Mouse (Mus musculus): ENCODE results near the gene Dnajb11.

The Dnajb11 gene

DNA sequence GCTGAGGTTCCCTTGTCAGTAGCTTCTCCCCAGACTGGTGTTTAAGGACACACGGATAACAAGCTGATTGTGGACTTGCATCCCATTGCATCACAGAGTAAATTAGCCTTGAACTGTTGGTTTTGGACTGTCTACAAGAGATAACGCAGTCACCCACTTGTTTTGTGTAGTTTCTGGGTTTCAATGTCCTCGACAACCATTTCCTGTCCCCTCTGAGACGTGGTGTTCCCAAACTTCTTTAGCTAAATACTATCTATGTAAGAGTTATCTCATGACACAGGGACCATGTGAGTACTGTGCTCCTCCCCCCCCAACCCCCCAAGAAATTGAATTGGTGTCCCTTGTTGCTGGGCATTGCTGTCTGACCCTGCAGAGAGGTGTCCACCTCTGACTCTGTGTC is 23.8 kb downstream of the Dnajb11 start:
- no peak for DNase-seq (ENCODE audit: low read depth, low spot score)

DNA sequence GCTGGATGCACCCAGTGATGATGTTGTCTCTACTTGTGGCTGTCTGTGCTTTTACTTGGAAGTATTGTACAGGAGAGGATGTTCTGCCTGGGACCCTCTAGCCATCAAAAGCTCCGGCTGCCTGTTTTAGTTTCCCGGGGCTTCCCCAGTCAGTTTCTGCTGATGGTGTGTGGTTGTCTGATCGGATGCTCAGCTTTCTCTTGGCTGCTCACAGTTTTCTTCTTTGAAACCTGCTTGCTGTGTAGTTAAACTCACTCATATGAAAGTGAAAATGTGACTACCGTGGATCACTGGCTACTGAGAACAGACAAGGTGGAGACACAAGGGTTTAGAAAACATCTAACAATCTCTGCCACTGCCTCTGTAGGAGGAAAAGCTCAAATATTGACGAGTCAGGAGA is 25.8 kb downstream of the Dnajb11 start:
- no peak for DNase-seq (ENCODE audit: low read depth, low spot score)

DNA sequence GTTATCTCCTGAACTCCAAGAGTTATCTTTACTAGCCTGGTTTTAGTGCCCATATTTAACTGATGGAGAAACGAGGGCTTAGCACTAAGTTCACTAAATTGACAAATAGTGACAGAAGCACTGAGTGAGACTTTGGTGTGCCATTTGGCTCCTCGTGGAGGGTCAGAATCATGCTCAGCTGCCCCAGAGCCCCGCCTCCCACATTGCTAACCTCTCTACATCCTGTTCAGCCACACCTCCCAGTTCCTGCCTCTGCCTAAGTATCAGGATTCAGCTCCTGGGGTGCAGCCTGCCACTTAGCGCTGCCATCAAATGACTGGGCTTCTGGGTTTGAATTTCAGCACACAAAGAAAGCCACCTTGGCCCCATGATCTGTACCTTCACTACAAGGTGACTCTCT is 27.7 kb downstream of the Dnajb11 start:
- DNase-seq (ENCODE audit: low read depth, low spot score), result no peak

DNA sequence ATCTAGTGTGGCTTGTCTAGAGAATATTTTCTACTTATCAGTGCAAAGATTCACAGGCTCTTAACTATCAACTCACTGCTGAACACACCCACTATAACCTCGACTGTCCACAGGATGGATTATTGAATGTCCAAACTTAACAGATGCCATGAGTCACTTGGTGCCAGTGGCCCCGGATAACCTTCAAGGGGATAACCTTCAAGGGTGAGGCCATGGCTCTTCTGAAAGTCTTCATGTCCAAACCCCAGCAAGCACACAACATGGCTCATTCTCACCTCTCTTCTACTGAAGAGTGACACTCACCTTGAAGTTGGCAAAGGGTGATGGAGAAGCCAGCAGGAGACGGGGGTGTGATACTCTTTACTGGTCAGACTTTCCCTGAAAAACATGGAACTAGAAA is 29.1 kb downstream of the Dnajb11 start:
- DNase-seq (ENCODE audit: low read depth, low spot score), result no peak

DNA sequence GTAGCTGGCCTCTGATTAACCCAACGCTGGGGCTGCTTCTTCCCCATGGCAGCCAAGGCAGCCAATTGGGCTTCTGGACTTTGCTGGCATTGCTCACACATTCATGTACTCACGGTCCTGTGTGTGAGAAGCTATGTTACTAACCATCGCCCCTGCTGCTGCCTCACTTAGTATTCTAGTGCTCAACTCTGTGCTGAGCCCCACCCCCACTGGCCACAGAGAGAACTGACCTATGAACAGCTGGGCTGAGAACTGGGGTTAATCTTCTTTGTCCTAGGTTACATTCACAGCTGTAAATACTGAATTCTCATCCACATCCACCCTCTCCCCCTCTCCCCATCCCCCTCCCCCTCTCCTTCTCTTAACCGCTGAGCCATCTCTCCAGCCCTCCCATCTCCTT is 31.2 kb downstream of the Dnajb11 start:
- no peak for DNase-seq (ENCODE audit: low read depth, low spot score)

DNA sequence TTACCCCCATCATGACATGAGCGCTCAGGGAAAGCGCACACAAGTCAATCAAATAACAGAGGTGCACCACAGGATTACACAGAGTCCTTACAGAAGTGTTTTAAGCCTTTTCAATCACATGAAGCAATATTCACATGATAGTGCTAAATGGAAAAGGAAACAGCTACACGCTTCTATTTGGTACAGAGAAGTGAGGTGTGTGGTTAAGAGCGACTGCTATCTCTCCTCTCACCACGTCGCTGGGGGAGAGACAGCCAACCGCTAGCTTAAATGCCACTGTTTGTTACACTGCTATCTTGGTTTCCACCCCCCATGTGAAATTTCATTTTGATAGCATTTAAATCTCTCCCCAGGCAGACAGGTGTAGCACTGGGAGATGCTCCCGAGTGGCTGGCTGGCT is 32.1 kb downstream of the Dnajb11 start:
- DNase-seq (ENCODE audit: low read depth, low spot score), result no peak

DNA sequence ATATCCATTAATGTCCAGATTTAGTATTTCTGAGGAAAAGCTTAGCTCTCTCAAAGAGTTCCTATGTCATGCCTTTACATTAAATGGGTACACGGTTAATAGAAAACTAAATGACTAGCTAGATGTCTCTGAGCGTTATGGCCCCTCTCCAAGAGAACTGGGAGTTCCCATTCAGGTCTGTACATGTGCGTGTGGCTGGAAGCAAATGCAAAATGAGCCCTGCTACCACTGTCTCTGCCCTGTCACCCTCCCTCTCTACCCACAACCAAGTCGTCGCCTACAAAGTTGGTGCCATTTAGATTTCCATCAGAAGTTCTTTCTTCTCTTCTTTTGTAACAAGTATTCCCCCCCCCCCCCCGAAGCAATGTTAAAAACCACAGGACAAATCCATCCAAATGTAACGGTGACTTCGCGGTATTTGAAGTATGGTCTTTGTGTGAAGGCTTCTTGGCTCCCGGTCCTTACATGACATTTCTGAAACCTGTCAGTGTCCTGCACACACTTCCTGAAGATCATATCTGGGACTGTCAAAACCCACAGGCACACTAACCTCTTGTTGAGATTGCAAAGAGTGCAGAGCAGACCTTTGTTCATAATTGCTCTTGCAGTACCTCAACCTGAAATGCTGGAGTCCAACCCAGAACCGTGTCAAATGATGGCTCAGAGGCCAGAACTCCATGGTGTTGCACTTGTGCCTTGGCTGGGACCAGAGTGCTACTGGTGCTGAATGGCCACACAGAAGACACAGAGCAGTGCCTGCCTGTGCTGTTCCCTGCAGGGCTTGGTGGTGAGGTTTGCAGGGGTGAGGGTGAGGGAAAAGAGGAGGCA is 33.3 kb downstream of the Dnajb11 start, which contains the start of gene Ahsg:
TSS of gene Ahsg (plus strand) at position 595 of the 828 bp plus-strand sequence.
- no peak for DNase-seq (ENCODE audit: low read depth, low spot score)

DNA sequence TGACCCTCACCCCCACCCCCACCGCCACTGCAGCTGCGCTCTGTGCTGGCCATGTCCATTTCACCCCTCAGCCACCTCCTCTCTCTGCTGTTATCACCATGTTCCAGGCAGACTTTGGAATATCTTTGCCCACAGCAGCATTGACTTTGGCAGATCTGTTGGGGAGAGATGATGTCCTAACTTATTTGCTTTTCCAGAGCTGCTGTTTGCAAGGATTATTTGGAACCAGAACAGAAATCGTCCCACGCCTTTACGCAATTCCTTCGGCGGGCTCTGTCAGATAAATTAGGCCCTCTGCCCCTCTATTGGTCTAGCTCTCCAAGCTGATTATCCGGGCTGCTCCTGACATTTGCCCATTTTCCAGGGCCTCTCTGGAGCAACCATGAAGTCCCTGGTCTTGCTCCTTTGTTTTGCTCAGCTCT is 34.1 kb downstream of the Dnajb11 start:
- DNase-seq (ENCODE audit: low read depth, low spot score), result no peak

DNA sequence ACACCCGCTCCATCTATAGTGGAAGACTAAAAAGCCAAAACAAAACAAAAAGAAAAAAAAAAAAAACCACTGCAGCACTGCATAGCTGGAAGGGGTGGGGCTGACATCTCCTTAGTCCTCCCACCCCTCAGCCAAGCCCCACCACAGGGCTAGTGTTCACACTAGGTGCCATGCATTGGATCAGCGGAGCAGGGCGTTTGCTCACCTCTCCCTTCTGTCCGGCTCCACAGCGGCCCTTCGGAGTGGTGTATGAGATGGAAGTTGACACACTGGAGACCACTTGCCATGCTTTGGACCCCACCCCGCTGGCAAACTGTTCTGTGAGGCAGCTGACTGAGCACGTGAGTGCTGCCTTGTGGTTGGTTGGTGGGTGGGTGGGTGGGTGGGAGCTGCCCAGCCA is 36.5 kb downstream of the Dnajb11 start:
- no peak for DNase-seq (ENCODE audit: low read depth, low spot score)

DNA sequence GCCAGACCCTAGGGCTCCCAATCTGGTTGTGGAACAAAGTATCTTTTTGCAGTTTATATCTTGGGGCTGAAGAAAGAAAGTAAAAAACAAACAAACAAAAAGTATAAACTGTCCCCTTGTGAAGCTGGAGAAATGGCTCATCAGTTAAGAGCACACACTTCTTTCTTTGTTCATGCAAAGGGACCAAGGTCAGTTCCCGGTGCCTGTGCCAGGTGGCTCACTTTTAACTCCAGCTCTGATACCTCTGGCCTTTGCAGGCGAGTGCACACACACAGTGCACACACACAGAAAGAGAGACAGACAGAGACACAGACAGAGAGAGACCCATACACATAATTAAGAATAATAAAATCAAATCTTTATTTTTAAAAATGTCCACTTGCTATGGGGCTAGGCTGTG is 39.0 kb downstream of the Dnajb11 start:
- DNase-seq (ENCODE audit: low read depth, low spot score), result no peak

DNA sequence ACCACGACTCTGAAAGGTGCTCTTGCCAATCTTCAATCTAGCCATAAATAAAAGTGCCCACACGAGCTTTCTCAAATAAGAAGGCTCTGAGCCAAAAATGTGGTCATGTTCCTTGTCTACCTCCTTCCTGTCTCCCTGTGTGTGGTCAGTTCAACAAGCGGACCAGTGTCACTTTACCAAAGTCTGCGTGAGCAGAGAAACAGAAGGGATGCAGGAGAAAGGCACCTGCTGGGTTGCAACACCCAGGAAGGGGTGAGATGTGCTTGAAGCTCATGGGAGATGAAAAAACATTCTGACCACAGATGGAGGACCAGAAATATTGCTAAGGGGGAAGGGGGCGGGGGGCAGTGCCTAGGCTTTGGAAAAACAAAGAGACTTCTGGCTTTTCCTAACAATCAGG is 41.7 kb downstream of the Dnajb11 start:
- no peak for DNase-seq (ENCODE audit: low read depth, low spot score)

DNA sequence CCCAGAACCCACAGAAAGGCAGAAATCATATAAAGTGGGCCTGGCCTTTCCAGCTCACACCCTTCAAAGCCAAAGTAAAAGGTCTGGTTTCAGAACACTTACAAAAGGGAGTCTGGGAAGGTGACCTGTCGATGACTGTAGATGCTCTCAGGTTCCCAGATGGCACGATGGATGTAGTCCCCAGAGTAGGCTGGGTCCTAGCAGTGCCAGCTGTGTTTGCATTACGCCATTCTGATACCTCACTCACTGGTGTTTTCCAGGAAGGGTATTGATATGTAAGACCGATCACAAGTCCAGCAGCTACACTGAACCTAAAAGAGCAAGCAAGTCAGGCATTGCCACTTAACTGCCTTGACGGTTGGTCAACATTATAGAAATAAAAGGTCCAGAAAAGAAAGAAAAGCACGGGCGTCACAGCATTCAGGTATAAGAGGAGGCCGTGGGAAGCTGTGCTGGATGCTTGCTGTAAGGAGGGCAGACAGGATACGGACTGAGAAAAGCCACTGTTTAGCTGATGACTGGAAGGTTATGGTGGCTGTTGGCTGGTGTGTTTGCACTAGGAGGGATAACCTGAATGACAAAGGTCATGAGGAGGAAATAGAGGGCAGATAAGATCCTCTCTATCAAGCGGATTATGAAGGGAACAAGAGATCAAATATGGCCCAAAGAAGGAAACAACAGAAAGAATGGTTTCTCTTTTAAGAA is 42.4 kb downstream of the Dnajb11 start:
- no peak for DNase-seq (ENCODE audit: low read depth, low spot score)

DNA sequence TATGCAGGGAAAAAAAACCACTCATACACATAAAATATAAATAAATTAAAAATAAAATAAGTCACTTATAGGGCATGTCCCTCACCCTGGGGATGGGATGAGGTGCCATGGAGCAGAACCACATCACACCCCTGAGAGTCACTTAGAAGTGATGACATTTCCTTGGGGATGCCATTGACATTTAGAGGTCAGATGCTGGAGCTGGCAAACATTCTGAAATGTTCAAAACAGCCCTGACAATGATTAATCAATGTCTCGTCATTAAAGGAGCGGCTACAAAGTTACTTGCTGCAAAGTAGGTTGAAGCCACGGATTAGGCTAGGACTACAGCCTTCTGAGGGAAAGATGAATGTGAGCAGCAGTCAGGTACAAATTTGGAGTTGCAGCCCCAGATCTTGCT is 43.7 kb downstream of the Dnajb11 start:
- DNase-seq (ENCODE audit: low read depth, low spot score), result no peak

DNA sequence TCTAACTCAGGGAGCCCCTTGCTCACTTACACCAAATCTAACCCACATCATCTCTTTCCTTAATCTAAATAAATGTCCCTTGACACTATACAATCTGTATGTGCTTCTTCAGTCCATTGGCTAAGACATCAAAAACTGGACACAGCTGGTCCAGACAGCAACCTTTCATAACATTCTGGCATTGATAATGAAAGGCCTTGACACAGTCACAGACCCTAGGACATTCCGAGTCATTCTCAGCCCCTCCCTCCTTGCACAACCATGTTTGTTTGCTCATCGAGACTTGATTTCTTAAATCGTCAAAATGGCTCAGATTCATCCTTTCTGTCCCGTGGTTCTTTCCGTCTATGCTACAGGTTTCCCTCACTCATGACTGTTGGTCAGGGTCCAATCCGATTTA is 51.6 kb downstream of the Dnajb11 start:
- DNase-seq (ENCODE audit: low read depth, low spot score), result no peak

DNA sequence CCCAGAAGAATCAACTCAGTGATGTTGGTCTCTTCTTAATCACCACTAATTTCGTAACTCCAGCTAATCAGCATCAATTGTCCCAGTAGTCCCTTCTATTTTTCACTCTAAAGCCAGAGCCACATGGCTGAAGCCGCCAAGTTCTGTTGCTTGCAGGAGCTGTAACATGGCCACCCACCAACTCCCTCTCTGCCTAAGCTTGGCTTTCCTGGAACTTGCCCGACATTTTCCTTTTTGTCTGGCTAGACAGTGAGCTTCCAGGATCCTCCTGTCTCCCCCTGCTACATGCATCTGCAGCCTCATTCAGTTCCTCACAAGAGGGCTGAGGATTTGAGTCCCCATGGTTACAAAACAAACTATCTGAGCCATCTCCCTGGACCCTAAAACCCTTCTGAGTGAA is 54.3 kb downstream of the Dnajb11 start:
- DNase-seq (ENCODE audit: low read depth, low spot score), result no peak

DNA sequence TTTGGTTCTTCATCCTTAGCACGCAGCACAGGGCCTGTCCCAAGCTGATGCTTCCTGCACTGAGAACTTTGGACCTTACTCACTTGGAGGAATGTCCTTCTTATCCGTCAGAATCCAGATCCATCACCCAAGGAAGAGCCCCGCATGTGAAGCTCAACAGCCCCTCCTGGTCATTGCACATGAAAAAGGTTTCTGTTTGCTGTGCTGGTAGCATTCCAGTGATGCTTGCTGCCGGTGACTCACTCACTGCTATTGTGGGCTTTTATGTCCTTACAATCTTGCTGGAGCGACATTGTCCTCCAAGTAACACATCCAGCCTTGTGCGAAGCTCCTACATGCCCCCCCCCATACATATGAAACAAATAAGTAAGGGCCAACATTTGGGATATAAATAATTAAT is 55.2 kb downstream of the Dnajb11 start:
- no peak for DNase-seq (ENCODE audit: low read depth, low spot score)

DNA sequence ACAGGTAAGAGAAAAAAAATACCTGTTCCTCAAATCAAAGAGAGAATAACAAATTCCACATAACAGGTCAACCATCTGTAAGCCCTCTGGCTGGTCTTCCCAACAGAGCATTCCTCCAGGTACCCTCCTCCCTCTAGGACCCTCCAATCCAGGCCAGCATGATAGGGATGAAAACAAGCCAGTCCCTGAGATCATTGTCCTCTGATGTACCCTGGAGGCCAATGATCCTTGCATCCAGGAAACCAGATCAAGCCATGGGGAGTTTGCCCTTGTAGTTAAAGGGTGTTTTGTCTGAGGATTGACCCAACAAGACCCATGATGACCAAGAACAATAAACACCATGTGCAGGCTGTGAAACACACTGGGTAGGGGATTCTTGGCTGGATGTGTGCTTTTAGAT is 56.6 kb downstream of the Dnajb11 start:
- DNase-seq (ENCODE audit: low read depth, low spot score), result no peak

DNA sequence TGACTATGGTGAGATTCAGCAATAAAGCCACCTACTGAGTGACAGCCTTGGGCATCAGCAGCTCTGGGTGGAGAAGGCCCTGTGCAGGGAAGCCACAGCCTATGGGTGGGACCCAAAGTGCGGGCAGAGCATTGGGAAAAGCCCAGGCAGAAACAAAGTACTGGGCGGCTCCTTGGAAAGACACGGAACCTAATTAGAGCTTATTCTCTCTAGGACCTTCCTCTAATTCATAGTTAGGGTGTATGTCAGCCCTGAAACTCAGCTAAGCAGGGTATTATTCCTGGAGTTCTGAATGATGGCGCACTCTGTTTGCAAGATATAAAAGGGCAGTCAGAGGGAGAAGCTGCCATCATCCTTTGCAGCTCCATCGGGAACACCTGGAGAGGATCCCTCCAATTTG is 60.4 kb downstream of the Dnajb11 start, which contains the start of gene Fetub:
TSS of gene Fetub (plus strand) at position 301 of the 400 bp plus-strand sequence.
- no peak for DNase-seq (ENCODE audit: low read depth, low spot score)

DNA sequence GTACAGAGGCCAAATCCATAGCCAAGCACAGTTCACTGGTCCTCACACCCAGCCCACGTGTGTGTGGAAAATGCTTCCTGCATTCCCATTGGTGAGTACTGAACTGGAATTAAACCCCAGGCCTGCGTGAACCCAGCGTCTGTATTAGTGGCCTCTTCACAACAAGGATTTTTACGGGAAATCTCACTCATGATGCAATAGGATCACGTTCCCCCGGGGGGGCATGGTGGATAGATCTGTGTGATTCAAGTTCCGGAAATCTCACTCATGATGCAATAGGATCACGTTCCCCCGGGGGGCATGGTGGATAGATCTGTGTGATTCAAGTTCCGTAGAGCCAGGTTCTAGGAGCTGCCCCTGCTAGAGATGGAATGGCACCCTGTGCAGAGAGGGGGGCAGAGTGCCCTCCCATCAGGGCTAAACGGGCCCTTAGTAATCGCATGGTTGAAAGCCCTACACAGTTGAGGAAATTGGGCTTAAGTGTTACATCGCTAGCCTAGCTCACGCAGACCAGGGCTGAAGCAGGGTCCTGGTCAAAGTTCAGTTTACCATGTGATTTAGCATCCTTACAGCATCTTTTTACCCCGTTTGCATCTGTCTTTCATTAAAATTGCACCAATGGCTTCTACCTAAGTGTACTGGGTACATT is 61.1 kb downstream of the Dnajb11 start:
- no peak for DNase-seq (ENCODE audit: low read depth, low spot score)

DNA sequence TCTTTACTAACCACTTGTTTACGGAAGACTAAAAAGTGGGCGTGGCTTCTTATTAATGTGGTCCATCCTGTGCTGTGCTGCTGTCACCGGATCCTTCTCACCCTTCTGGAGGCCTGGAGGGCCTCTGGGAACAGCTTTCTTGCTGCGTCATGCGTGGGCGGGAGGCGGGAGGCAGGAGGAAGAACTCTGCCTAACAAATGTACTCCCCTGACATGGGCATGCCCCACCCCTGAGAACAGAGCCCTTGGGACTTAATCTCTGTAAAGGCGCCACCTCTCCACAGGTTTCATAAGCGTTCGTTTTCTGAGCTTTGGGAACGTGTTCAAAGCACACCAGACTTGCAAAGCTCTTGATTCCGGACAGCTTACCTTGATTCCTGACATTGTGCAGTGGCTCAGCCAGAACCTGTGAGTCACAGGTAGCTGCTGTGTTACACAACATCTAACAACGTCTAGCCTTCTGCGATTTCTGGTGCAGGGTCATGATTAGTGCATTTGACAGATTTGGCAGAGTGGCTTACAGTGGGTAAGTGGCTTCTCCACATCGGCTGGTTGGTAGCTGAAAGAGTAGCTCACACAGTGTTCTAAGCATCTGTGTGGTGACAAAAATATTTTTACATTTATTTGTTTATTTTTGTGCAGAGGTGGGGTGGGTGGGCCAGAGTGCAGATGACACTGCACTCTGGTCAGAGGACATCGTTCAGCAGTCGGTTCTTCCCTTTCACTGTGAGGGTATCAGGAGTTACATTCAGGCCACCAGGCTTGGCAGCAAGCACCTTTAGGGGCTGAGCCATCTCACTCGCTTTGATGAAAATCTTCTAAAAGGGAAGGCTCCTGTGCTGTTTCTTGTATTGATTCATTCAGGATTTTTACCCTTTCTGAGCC is 62.6 kb downstream of the Dnajb11 start:
- DNase-seq (ENCODE audit: low read depth, low spot score), result no peak

DNA sequence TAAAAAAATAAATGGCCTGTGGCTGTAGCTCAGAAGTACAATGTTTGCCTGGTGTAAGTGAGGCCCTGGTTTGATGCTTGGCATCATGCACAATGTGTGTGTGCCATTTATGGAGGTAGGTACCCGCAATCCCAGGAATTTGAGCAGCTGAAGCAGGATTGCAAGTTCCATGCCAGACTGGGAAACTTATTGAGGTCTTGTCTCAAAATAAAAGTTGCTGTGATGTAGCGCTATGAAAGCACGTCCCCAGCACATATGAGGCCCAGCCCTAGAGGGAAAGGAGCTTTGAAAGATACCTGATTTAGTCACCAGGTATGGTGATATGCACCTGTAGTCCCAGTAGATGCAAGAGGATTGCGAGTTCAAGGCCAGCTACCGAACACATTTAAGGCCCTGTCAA is 64.1 kb downstream of the Dnajb11 start:
- no peak for DNase-seq (ENCODE audit: low read depth, low spot score)

DNA sequence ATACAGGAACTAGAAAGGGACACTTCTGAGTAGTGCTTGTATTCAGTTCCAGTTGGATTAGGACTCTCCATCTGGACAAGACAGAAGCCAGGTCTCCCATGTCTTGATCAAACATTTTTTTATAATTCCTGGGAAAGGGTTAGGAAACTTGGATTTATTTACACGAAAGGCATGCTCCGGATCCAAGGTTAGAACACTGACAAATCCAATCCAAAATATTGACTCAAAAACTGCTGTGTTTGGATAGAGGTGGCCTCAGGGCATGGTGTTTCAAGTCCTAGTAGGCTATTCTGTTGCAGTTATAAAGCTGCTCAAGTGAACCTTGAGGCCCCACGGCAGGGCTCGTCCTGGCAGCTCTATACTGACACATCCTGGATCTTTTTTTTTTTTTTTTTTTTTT is 64.8 kb downstream of the Dnajb11 start:
- no peak for DNase-seq (ENCODE audit: low read depth, low spot score)

Measured in telencephalon, adult 2 months (tissue).